Mouse (Mus musculus) liver, embryonic 12.5 days (tissue): ENCODE measurements around the gene Inhbb. TPM values are rescaled to one million over a fixed set of nuclear protein-coding genes. Genes with fewer than 3 reads are reported as not detected.

Experiments
- ATAC-seq: fragments of 200-750 bp; cut with Nextera tagmentation; 2 replicates; pipeline ENCODE4 v1.8.0; 2017; ENCODE audit warnings: moderate number of reproducible peaks, mild to moderate bottlenecking, moderate library complexity
- H3K27ac ChIP-seq: fragments of 300-500 bp; sonication (generic); 2 replicates; pipeline ENCODE4 v1.5.1; 2016; ENCODE audit warnings: mild to moderate bottlenecking
- H3K27me3 ChIP-seq: fragments of 300-500 bp; sonication (generic); replicated peaks from 2 replicates; pipeline ENCODE4 v1.6.1; 2016; ENCODE audit warnings: mild to moderate bottlenecking, moderate library complexity
- H3K36me3 ChIP-seq: fragments of 300-500 bp; sonication (generic); 2 replicates; pipeline ENCODE4 v1.6.1; 2016; ENCODE audit warnings: mild to moderate bottlenecking, moderate library complexity
- H3K4me1 ChIP-seq: fragments of 300-500 bp; sonication (generic); 2 replicates; pipeline ENCODE4 v1.6.1; 2016
- H3K4me2 ChIP-seq: fragments of 300-500 bp; sonication (generic); 2 replicates; pipeline ENCODE4 v1.6.1; 2016; ENCODE audit warnings: mild to moderate bottlenecking, moderate library complexity
- H3K4me3 ChIP-seq: fragments of 300-500 bp; sonication (generic); 2 replicates; pipeline ENCODE4 v1.5.1; 2016; ENCODE audit warnings: mild to moderate bottlenecking, moderate library complexity
- H3K9ac ChIP-seq: fragments of 300-500 bp; sonication (generic); 2 replicates; pipeline ENCODE4 v1.6.1; 2016; ENCODE audit warnings: mild to moderate bottlenecking, moderate library complexity
- H3K9me3 ChIP-seq: fragments of 300-500 bp; sonication (generic); replicated peaks from 2 replicates; pipeline ENCODE4 v1.6.1; 2016; ENCODE audit warnings: mild to moderate bottlenecking, moderate library complexity
- WGBS: fragments of 180-500 bp; shearing (Covaris S2); methylation state at CpG from one replicate; pipeline ENCODE4 v1.1.7; 2016; ENCODE audit not compliant: insufficient replicate concordance; 5-methylcytosine and 5-hydroxymethylcytosine counted together
- polyA plus RNA-seq: library from polyadenylated mRNA; unstranded; fragments of >200 nt; fragmentation: Nextera tagmentation; extraction: Ambion mirVana; gene quantifications from 2 replicates; pipeline ENCODE4 v1.2.1, GENCODE M21; 2016

Inhbb gene
- polyA plus RNA-seq, 1 experiment from 2014 or later, result 0.17 TPM

GRCm38 (mm10) chr1:119417991-119418390, 4.1 kb downstream of the Inhbb start:
- 61% methylated on average over 8 of the region's 8 CpGs for WGBS
- Histone ChIP-seq H3K27me3 (peaks cover 67% of the 10 kb centered on the region), H3K9ac (no peak overlapping the region), H3K27ac (no peak overlapping the region), H3K4me2 (no peak overlapping the region), H3K9me3 (no peaks in the 10 kb centered on the region), H3K36me3 (no peaks in the 10 kb centered on the region), H3K4me3 (no peak overlapping the region), H3K4me1 (peaks cover 19% of the 10 kb centered on the region)
- no peak for ATAC-seq

GRCm38 (mm10) chr1:119417542-119417941, 4.5 kb downstream of the Inhbb start:
- H3K9ac ChIP-seq, result no peak overlapping the region
- H3K27ac ChIP-seq, result no peak overlapping the region
- no peaks in the 10 kb centered on the region for H3K9me3 ChIP-seq
- H3K36me3 ChIP-seq, result no peaks in the 10 kb centered on the region
- WGBS, result 62% methylated on average over 20 of the region's 20 CpGs
- H3K27me3 ChIP-seq, result peaks cover 63% of the 10 kb centered on the region
- H3K4me3 ChIP-seq, result no peak overlapping the region
- no peak overlapping the region for H3K4me2 ChIP-seq
- ATAC-seq, result no peak
- H3K4me1 ChIP-seq, result peaks cover 18% of the 10 kb centered on the region

- no peaks in the 10 kb centered on the region for H3K36me3 ChIP-seq
- no peak overlapping the region for H3K27ac ChIP-seq
- H3K27me3 ChIP-seq, result peaks cover 54% of the 10 kb centered on the region
- no peak overlapping the region for H3K9ac ChIP-seq
- WGBS, result 61% methylated on average over 8 of the region's 8 CpGs
- H3K4me3 ChIP-seq, result no peak overlapping the region
- H3K4me1 ChIP-seq, result peaks cover 14% of the 10 kb centered on the region; the same call in 1 of the 2 replicates
- ATAC-seq, result no peak
- H3K9me3 ChIP-seq, result no peaks in the 10 kb centered on the region
- H3K4me2 ChIP-seq, result no peak overlapping the region
These were observed 5.4 kb downstream of the Inhbb start for GRCm38 (mm10) chr1:119416610-119417009.

- Histone ChIP-seq H3K27me3 (peaks cover 54% of the 10 kb centered on the region), H3K9ac (no peak overlapping the region), H3K9me3 (no peaks in the 10 kb centered on the region), H3K27ac (no peak overlapping the region), H3K36me3 (no peaks in the 10 kb centered on the region), H3K4me1 (peaks cover 10% of the 10 kb centered on the region; the same call in 1 of the 2 replicates), H3K4me2 (no peak overlapping the region), H3K4me3 (no peak overlapping the region)
- ATAC-seq, result no peak
- WGBS, result 42% methylated on average over 7 of the region's 7 CpGs
These were observed 5.9 kb downstream of the Inhbb start for GRCm38 (mm10) chr1:119416177-119416576.

- Histone ChIP-seq H3K36me3 (no peaks in the 10 kb centered on the region), H3K9me3 (no peaks in the 10 kb centered on the region), H3K4me2 (no peak overlapping the region), H3K27ac (no peak overlapping the region), H3K9ac (no peak overlapping the region), H3K4me3 (no peak overlapping the region), H3K4me1 (0 out of 2 replicates have a peak, but pooled peaks cover under 1% of the 10 kb centered on the region), H3K27me3 (peaks cover 44% of the 10 kb centered on the region)
- no peak for ATAC-seq
- 70% methylated on average over 8 of the region's 8 CpGs for WGBS
These were observed 6.9 kb downstream of the Inhbb start for GRCm38 (mm10) chr1:119415151-119415550.

GRCm38 (mm10) chr1:119410661-119411060, 11.4 kb downstream of the Inhbb start:
- WGBS, result 71% methylated on average over 5 of the region's 5 CpGs
- Histone ChIP-seq H3K4me3 (no peak overlapping the region), H3K9me3 (no peaks in the 10 kb centered on the region), H3K27me3 (peaks cover 9% of the 10 kb centered on the region), H3K27ac (no peak overlapping the region), H3K36me3 (no peaks in the 10 kb centered on the region), H3K9ac (no peak overlapping the region), H3K4me1 (no peaks in the 10 kb centered on the region), H3K4me2 (no peak overlapping the region)
- no peak for ATAC-seq

GRCm38 (mm10) chr1:119409599-119410168, 12.4 kb downstream of the Inhbb start:
- H3K4me3 ChIP-seq, result no peak overlapping the region
- ATAC-seq, result no peak
- H3K9ac ChIP-seq, result no peak overlapping the region
- H3K4me1 ChIP-seq, result no peaks in the 10 kb centered on the region
- H3K27me3 ChIP-seq, result peaks cover 9% of the 10 kb centered on the region
- no peaks in the 10 kb centered on the region for H3K9me3 ChIP-seq
- no peak overlapping the region for H3K27ac ChIP-seq
- WGBS, result 51% methylated on average over 5 of the region's 5 CpGs
- H3K4me2 ChIP-seq, result no peak overlapping the region
- no peaks in the 10 kb centered on the region for H3K36me3 ChIP-seq

- no peak overlapping the region for H3K27ac ChIP-seq
- 57% methylated on average over 7 of the region's 7 CpGs for WGBS
- no peak for ATAC-seq
These were observed 12.9 kb downstream of the Inhbb start for GRCm38 (mm10) chr1:119409106-119409505.

GRCm38 (mm10) chr1:119407691-119408315, 14.2 kb downstream of the Inhbb start:
- H3K9ac ChIP-seq, result no peak overlapping the region
- no peak overlapping the region for H3K27ac ChIP-seq
- 33% methylated on average over 6 of the region's 6 CpGs for WGBS
- no peaks in the 10 kb centered on the region for H3K36me3 ChIP-seq
- no peak overlapping the region for H3K4me2 ChIP-seq
- H3K4me1 ChIP-seq, result no peaks in the 10 kb centered on the region
- H3K4me3 ChIP-seq, result no peak overlapping the region
- H3K9me3 ChIP-seq, result no peaks in the 10 kb centered on the region
- H3K27me3 ChIP-seq, result peaks cover 9% of the 10 kb centered on the region; the same call in 1 of the 2 replicates
- ATAC-seq, result no peak

More at GRCm38 (mm10) chr1:119409106-119409505, 12.9 kb downstream of the Inhbb start:
- Histone ChIP-seq H3K36me3 (no peaks in the 10 kb centered on the region), H3K27me3 (peaks cover 9% of the 10 kb centered on the region; the same call in 1 of the 2 replicates), H3K9ac (no peak overlapping the region), H3K4me1 (no peaks in the 10 kb centered on the region), H3K4me3 (no peak overlapping the region), H3K4me2 (no peak overlapping the region), H3K9me3 (no peaks in the 10 kb centered on the region)

GRCm38 (mm10) chr1:119404798-119405197, 17.2 kb downstream of the Inhbb start:
- H3K9ac ChIP-seq, result no peak overlapping the region
- no peaks in the 10 kb centered on the region for H3K4me1 ChIP-seq
- no peaks in the 10 kb centered on the region for H3K36me3 ChIP-seq
- ATAC-seq, result no peak
- no peak overlapping the region for H3K4me2 ChIP-seq
- H3K9me3 ChIP-seq, result no peaks in the 10 kb centered on the region
- 52% methylated on average over 3 of the region's 3 CpGs for WGBS
- no peak overlapping the region for H3K4me3 ChIP-seq
- no peak overlapping the region for H3K27ac ChIP-seq
- 0 out of 2 replicates have a peak, but pooled peaks cover 3% of the 10 kb centered on the region for H3K27me3 ChIP-seq

GRCm38 (mm10) chr1:119404341-119404740, 17.7 kb downstream of the Inhbb start:
- Histone ChIP-seq H3K4me3 (no peak overlapping the region), H3K27ac (no peak overlapping the region), H3K4me2 (no peak overlapping the region), H3K27me3 (0 out of 2 replicates have a peak, but pooled peaks cover 3% of the 10 kb centered on the region), H3K9me3 (no peaks in the 10 kb centered on the region), H3K4me1 (no peaks in the 10 kb centered on the region), H3K36me3 (no peaks in the 10 kb centered on the region), H3K9ac (no peak overlapping the region)
- WGBS, result 63% methylated on average over 4 of the region's 4 CpGs
- no peak for ATAC-seq

- 54% methylated on average over 4 of the region's 4 CpGs for whole genome bisulfite sequencing
- no peak for ATAC-seq
- no peak overlapping the region for H3K4me2 ChIP-seq
These were observed 20.8 kb downstream of the Inhbb start for GRCm38 (mm10) chr1:119401249-119401648.

More at GRCm38 (mm10) chr1:119401249-119401648, 20.8 kb downstream of the Inhbb start:
- H3K9me3 ChIP-seq, result no peaks in the 10 kb centered on the region
- H3K4me3 ChIP-seq, result no peak overlapping the region
- H3K36me3 ChIP-seq, result no peaks in the 10 kb centered on the region
- no peaks in the 10 kb centered on the region for H3K27me3 ChIP-seq
- H3K9ac ChIP-seq, result no peak overlapping the region
- no peak overlapping the region for H3K27ac ChIP-seq
- no peaks in the 10 kb centered on the region for H3K4me1 ChIP-seq
